Mouse (Mus musculus) cerebellum, adult 2 months (tissue): ENCODE measurements around the gene Myl4.

Experiments
- CTCF ChIP-seq: fragments of 200-500 bp; IDR thresholded peaks from 2 replicates; pipeline ENCODE4 v1.5.1; 2011; ENCODE audit warnings: low read depth, mild to moderate bottlenecking, control low read depth, low read length, moderate library complexity, borderline replicate concordance; ENCODE audit not compliant: insufficient read depth
- POLR2A ChIP-seq: fragments of 200-500 bp; IDR thresholded peaks from 2 replicates; pipeline ENCODE4 v1.6.1; 2011; ENCODE audit warnings: low read length, control low read depth, borderline replicate concordance; ENCODE audit not compliant: insufficient read depth

DNA sequence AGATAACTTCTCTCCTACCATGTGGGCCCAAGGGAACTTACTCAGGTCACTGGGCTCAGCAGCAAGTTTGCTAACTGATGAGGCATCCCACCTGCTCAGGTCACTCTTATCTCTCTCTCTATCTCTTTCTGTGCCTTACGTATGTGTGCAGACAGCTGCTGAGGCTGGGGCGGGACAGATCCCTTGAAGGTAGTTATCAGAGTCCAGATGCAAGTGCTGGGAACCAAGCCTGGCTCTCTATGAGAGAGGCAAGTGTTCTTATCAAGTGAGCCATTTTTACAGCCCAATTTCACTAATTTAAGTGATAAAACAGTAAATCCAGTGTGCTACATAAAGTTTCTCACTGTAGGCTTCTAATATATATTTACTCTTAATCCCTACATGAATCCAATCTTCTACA lies 13.6 kb upstream of the Myl4 start:
- TF ChIP-seq CTCF = no peak
- no peak for TF ChIP-seq POLR2A
